Mouse (Mus musculus): ENCODE measurements around the gene Slc22a23.

Gene Slc22a23

GRCm38 (mm10) chr13:34238646-34239290 is 106.2 kb downstream of the Slc22a23 start:
- in situ Hi-C loops (cut with MboI, MseI): no loop called here

DNA sequence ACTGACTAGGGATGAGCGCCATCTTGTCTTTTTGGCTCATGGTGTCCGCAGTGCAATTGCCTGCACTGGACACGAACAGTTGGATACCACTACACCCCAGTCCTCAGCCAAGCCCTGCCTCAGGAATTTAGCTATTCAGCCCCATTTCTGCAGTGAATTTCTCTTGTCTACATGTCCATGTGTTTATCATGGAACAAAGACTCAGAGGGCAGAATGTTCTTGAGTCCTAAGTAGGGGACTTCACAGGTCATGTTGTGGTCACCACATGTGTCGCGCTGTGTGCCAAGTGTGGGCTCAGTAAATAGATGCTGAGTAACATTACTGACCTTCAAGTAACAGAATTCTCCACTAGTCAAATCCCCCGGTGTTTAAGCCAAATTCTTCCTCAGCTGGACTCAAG is 109.9 kb downstream of the Slc22a23 start:
- in situ Hi-C loops (cut with MboI, MseI): no loop called here

DNA sequence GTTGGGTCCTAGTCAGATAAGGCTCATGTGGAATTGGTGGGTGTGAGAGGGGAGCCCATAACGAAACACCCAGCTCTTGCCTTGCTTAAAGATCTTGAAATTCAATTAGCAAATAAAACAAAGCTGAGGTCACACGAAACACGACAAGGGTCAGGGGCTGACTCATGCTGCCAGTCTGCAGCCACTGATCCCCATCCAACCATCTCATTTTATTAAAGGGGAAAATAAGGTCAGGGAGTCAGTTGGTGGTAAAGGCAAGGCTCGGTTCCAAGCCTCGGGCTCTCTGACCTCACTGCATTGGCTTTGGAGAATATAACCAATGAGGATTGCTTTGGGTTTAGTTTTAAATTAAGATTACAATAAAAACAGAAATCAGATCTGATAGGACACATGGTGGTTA is 110.5 kb downstream of the Slc22a23 start:
- in situ Hi-C loops (cut with MboI, MseI): no loop called here

DNA sequence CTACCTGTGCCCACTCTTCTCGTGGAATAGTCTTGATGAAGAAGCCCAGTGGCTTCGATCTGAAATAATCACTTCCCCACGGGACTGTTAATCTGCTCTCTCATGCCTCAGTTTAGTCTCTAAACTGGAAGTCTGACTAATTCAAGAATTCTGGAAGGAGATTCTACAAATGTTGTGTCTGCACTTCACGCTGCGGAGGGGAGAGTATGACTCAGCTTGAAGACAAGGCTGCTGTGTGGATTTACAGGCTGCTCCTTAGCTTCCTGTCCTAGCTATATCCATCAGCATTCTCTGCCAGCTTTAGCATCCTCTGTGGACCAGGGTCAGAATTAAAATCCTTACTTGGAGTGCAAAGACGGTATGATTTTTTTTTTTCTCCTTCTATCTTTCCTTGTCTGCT is 112.0 kb downstream of the Slc22a23 start:
- in situ Hi-C loops (cut with MboI, MseI): no loop called here

GRCm38 (mm10) chr13:34228905-34229304 is 116.1 kb downstream of the Slc22a23 start:
- in situ Hi-C loops (cut with MboI, MseI): no loop called here

DNA sequence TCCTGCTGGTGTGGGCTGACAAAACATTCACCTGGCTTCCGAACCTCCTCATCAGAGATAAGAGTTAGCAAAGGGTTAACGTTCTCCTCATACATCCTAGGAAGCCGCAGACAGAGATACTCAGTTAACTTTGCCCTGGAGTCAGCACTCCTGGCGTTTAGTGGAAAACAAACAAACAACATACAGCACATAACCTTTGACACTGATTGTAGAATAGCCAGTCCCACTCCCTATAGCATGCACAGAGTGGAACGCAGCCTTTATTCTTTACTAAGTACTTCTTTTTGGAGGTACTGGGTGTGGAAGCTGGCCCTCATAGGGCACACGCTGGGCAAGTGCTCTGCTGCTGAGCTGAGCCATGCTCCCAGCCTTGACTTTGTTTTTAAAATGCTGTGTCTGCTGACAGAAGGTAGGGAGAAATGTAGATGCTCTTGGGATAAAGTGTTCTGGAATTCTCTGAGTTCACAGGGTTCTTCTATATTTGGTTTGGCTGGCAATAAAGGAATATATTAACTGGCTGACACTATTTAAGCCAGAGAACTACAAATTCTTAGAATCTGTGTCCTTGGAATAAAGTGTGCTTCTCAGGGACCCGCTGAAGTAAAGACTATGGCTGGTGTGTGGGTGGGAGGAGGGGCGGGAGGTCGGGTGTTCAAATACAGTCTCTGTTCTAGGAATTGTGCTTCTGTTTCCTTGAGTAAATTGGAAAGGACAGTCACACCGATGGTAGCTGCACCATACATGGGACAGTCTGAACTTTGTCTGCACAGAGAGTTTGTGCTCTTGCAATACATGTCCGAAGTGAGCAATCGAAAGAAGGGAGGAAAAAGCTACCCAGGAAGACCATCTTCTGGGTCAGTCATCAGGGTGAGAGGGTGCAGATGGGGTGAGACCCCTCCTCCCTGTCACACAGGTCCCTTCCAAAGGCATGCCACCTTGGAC is 117.0 kb downstream of the Slc22a23 start:
- in situ Hi-C loops (cut with MboI, MseI): no loop called here

- in situ Hi-C loops (cut with MboI, MseI): no loop called here
These were observed 118.0 kb downstream of the Slc22a23 start for GRCm38 (mm10) chr13:34226940-34227339.

DNA sequence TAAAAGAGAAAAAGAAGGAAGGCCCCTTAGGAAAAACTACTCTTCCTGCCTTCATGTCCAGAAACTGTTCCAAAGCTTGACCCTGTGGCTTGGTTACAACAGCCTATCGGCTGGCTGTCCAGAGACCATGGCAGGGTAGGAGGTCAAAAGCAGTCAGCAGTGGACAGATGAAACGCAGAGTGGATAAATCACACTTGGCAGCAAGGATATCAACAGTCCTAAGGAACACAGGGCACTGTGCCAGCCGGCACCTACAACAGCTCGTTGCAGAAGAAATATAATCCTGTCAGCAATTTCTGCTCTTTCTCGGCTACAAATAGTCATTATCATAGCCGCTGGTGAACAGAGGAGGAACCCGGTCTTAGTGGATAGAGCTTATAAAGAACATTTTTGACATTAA is 122.0 kb downstream of the Slc22a23 start:
- in situ Hi-C loops (cut with MboI, MseI): no loop called here

DNA sequence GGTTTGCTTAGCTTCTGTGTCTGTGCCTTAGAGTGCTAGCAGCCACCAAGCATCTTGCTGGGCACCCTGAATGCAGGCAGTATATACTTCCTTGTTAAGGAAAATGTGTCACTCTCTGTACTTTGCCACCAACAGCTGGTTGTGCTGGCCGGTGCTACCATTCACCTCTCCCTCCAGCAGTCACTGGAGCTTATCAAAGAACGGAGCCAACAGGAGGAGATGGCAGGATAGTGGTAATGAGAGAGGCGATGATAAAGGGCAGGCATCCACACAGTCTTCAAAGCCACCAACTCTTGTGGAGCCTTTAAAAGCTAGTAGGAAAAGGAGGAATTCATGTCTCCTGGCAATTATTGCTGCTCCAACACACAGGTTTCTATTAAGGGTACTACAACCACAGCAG is 125.3 kb downstream of the Slc22a23 start:
- in situ Hi-C loops (cut with MboI, MseI): no loop called here

- in situ Hi-C loops (cut with MboI, MseI): no loop called here
These were observed 126.2 kb downstream of the Slc22a23 start for GRCm38 (mm10) chr13:34218776-34219175.

- in situ Hi-C loops (cut with MboI, MseI): no loop called here
These were observed 130.1 kb downstream of the Slc22a23 start for GRCm38 (mm10) chr13:34214855-34215254.

DNA sequence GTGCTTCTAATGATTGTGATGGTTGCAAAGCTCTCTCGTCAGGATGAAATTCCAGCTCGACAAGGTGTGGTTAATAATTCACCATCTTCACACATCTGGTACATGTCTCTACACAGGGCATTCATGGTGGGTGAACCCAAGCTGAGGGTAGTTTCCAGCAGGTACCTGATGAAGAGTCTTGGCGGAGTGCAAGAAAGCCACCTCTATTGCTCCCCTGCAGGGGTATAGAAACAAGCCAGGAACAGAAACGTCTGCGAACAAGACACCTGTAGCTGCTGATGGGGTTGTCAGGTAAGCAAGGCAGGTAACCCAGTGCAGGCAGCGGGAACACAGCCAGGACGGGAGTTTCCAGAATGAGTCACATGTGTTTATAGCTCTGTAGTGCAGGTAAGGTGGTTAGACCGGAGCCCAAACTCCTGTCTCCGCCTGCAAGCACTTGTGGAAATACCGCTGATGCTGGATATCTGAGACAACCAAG is 132.2 kb downstream of the Slc22a23 start:
- in situ Hi-C loops (cut with MboI, MseI): no loop called here

- in situ Hi-C loops (cut with MboI, MseI): no loop called here
These were observed 133.7 kb downstream of the Slc22a23 start for GRCm38 (mm10) chr13:34211261-34211775.

DNA sequence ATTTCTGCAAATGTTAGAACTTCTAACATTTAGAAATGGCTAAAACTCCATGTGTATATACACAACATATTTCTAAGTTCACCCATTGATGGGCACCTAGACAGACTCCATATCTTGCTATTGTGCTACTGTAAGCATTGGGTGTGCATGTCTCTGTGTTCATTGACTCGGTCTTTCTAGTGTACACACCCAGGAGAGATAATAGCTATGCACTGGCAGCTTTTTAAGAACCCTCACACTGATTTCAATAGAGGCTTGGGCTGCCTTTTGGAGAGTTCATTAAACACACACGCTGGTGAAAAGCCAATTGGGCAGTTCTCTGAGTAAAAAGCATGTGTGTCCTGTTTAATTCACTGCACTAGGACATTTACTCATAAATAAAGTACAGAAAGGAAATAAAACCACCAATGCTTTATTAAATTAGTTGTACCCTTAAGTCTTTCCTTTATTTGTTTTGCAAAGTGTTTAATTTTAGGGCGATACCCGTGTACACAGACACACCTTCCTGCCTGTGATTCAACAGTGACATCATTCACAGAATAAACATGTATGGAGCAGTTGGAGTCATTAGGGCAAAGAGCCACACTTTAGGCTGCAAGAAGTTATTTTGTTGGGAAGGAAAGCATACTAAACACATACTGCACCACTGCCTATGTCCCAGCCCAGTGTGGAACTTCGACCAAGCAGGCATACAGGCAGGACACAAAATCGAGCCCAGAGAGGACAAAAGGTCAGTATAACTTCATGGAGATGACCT is 137.1 kb downstream of the Slc22a23 start:
- in situ Hi-C loops (cut with MboI, MseI): no loop called here

DNA sequence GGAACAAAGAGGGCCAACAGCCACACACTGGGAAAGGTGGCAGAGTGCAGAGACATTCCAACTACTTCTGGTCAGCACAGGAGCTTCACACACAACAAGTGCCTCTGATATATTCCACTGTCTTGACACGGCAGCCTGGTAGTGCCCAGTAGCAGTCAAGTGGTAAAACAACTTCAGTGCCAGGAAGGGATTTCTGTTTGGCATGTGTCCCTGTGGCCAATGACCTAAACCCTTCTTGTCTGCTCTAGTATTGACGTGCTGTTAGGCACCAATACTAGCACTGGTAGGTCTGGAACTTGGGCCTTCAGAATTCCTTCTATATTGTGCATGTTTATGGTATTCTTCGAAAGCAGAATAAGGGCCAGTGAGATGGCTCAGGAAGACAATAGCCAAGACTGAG is 139.8 kb downstream of the Slc22a23 start:
- in situ Hi-C loops (cut with MboI, MseI): no loop called here

GRCm38 (mm10) chr13:34195676-34196075 is 149.3 kb downstream of the Slc22a23 start:
- in situ Hi-C loops (cut with MboI, MseI): no loop called here

DNA sequence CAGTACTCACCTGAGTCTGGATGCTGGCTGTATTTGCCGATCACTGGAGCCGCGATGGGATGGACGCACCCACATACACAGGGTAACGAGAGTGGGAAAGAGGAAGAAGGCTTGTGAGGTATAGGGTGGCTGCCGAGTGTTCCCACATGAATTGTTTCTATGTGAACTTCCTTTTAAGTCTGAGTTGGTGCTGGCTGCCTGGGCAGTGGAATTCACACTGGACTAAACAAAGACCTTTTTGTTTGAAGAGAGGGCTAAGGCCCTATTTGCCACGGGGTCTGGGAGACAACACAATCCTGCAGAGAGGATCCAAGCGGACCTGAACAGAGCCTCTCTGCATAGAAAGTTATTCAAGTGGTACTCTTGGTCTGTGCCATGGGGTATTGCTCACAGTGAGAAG is 151.6 kb downstream of the Slc22a23 start:
- in situ Hi-C loops (cut with MboI, MseI): no loop called here

DNA sequence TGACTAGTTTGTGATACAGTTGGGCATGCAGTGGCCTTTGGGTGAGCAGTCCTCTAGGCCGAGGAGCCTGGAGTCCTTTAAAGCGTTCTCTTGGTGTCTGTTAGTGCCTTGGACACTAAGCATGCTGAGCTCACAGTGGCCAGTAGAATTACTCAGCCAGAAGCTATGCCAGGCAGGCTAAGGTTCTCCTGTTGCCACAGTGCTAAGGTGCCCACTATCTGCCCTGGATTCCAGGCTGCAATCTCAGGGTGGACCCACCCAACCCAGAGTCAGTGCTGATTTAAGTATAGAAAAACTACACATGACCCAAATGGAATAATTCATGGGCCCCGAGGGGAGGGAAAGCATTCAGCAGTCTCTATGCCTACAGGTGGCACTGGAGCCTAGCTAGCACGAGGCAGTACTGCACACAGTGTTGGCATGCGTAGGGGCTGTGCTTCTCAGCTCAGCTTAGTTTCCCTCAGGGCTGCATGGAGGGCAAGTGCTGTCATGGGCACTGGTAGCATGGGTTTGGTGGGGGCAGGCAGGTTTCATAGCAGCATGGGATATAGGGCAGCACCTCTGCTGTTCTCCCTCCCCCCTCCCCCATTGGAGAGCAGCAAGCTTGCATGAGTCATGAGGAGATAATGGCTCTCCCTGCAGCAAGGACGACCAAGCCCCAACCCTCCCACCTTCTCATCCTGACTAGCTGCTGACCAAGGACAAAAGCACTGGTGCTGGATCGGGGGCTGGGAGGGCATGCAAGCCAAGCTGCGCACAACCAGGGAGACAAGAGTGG is 152.4 kb downstream of the Slc22a23 start:
- in situ Hi-C loops (cut with MboI, MseI): no loop called here

- in situ Hi-C loops (cut with MboI, MseI): loop anchor here (5.0 to 10.0 kb wide), 2 partner anchors 450 to 677 kb away; no protein-coding TSS in a partner anchor
These were observed 157.4 kb downstream of the Slc22a23 start for GRCm38 (mm10) chr13:34187571-34187970.

DNA sequence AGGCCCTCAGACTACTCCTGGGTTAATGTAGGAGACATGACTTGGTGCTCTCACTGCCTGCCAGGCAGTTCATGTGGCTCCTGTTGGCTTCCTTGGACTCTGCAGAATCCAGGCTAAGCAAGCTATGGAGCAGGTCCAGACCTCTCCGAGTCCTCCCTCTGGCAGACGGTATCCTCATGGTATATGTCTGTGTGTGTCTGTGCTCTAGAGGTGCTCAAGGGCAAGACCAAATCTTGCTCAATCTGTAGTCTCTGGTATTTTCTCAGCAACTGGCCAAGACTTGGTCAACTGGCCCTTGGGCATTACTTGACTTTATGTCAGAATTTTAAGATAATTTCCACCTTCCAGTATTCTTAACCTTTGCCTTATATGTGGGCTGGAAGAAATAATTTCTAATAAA is 159.6 kb downstream of the Slc22a23 start:
- in situ Hi-C loops (cut with MboI, MseI): loop anchor here (5.0 to 10.0 kb wide), 2 partner anchors 452 to 679 kb away; no protein-coding TSS in a partner anchor

DNA sequence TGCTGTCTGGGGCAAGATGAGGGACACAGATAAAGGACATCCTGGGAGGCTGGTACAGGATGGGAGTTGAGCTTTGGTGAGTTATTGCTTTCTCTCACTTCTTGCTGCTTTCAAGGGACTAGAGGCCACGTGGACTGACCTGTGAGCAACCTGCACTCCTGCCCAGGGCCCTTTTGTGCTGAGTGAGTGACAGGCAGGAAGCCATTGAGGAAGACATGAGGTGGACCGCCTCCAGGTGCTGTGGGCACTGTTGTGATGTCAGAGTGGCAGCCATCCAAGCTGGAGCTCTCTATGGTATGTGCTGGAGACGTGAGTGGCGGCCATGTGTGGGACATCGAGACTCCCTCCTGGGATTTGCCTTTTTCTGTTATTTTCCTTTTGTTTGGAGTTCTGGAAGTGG is 163.4 kb downstream of the Slc22a23 start:
- in situ Hi-C loops (cut with MboI, MseI): loop anchor here (10.0 kb wide), 1 partner anchor 683 kb away; no protein-coding TSS in a partner anchor

All from T-helper 2 cell (primary cell).